Mouse (Mus musculus): ENCODE measurements around the gene Plac1. TPM values are rescaled to one million over a fixed set of nuclear protein-coding genes. Genes with fewer than 3 reads are reported as not detected.

Gene Plac1
- total RNA-seq, 2 experiments from 2014 or later, result 0.69 to 1.0 TPM

GRCm38 (mm10) chrX:53101165-53101564 is 138.7 kb downstream of the Plac1 start:
- no peak for DNase-seq

DNA sequence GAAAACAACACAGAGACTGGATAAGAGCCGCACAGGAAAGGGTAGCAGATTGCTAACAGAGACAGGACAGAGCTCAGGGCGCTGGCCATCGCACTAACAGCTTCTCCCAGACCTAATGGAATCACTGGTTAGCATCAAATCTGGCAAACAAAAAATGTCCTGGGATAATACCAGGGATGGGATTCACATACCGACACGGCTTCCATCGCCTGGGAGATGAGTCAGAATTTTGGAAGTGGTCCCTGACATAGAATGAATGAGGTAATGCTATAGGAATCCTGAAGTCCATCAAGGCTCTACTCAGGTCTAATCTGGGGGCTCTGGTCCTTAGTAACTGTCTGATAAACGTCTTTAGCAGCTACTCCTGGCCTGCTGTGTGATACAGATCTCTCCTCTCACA is 140.0 kb downstream of the Plac1 start:
- DNase-seq, result no peak

DNA sequence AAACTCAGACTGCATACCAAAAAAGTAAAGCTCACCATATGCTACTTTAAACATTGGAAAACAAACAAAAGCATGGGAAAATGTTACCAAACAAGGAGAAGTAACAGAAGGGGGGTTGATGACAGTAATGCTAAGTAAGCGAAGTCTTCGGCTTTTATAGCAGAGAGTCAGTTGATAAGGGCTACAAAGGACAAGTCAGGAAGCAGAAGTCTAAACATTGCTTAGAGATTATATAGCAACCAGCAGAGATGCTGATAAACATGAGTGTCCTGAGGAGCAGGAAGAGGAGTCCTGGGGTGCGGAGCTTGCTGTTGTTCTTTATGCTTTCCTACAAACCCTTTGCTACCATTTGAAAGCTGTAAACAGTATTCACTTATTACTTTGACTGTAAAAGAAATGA is 140.6 kb downstream of the Plac1 start:
- DNase-seq, result no peak

DNA sequence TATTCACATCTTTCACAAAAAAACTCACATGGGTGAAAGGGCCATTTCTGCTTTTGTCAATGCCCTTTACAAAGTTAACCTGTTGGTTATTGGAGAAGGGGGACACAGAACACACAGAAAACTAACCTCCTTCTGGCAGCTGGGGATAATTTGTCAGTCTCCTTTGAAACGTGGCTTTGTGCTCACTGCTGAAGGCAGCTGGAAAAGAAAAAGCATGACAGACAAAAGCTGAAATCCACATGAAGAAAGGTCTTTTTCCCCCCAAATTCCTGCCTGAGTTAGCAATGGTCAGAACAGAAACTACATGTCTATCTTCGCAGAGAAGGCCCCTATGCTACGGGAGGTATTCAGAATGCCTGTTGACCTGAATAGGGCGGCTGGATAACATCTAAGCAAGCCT is 141.6 kb downstream of the Plac1 start:
- DNase-seq, result no peak

- no peak for DNase-seq
These were observed 142.1 kb downstream of the Plac1 start for GRCm38 (mm10) chrX:53097786-53098185.

- no peak for DNase-seq
These were observed 146.5 kb downstream of the Plac1 start for GRCm38 (mm10) chrX:53093381-53093780.

DNA sequence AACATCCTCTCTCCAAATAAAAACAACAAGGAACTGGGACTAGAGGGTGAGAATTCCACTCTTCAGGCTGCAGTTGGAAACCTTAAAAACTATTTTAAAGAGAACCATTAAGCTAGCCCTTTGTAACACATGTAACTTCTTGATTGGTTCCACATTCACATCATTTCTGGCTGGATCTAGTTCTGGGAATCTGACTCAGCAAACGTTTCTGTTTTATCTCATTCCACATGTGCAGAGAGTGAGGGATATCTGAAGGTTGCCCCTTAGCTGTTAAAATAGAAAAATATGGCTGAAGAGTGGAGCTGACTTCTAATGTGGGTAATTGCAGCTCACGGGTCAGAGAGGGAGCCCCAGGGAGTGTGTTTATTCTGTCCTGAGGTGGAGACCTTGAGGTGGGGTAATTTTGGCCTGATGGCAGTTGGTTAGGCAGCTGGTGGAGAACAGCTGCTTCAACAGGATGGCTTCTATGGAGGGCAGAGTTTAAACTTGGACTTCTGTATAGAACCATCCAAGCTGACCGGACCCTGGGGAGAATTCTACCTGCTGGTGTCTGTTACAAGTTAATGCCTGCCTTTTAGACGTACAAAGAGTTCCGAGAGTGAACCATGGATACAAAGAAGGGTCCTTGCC is 151.1 kb downstream of the Plac1 start:
- no peak for DNase-seq

- DNase-seq, result no peak
These were observed 152.7 kb downstream of the Plac1 start for GRCm38 (mm10) chrX:53087202-53087601.

DNA sequence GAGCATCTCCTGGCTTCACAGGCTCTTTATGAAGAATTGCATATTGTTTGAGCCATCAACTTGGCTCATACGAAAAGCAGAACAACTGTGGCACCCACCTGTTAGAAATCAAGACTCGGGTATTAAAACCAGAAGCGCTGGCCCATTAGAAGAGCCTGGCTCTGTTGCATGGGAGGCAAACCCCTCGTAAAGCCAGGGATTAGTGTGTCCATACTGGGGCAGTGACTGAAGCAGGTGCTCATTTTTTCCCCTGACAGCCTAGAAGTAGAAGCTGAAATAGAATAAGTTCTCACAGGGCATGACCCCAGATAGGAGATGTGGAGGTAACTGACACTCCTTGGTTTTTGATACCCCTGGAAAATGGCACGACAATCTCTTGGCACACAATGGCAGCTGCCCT is 154.4 kb downstream of the Plac1 start:
- DNase-seq, result no peak

GRCm38 (mm10) chrX:53064406-53064805 is 175.5 kb downstream of the Plac1 start:
- DNase-seq, result no peak

DNA sequence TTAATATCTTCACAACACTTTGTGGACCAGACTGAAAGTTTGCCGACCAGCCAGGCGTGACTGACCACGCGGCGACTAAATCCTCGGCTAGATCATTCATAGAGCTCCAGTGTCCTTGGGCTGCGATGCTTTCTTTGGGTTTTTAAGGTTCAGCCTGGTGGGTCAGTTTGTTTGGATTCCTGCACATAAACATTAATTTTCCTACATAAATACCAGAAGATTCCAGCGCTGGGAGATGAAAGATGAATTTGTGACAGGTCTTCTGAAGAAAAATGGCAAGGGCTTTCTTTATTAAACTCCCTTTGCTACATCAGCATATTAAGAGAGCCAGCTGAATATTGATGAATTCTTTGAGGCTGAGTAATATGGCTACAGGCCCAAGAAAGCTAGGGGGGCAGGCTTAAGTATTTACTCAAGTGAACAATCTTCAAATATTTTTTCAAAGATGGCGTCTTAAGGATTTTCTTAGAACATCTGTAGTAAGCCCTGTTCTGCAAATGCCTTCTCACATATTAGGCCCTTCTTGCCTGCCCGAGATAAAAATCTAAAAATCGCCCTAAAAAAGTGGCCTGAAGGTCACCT is 180.4 kb downstream of the Plac1 start:
- peak; percentile 29 for DNase-seq

GRCm38 (mm10) chrX:53058459-53059280 is 181.2 kb downstream of the Plac1 start:
- DNase-seq, result peak; percentile 25

DNA sequence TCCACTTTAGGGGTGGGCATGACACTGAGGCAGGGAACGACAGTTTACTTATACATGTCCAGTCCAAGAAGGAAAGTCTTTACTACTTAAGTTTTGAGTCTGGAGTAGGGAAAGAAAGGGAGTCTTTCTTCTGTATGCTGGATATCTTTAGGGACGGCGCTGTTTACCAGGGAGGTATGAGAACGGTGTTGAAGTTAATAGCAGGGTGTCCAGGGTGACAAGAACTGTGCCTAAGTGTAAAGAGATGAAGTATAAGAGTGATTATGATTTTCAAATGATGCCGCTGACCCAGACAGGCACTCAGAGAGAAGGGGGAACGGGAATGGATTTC is 182.2 kb downstream of the Plac1 start:
- no peak for DNase-seq

DNA sequence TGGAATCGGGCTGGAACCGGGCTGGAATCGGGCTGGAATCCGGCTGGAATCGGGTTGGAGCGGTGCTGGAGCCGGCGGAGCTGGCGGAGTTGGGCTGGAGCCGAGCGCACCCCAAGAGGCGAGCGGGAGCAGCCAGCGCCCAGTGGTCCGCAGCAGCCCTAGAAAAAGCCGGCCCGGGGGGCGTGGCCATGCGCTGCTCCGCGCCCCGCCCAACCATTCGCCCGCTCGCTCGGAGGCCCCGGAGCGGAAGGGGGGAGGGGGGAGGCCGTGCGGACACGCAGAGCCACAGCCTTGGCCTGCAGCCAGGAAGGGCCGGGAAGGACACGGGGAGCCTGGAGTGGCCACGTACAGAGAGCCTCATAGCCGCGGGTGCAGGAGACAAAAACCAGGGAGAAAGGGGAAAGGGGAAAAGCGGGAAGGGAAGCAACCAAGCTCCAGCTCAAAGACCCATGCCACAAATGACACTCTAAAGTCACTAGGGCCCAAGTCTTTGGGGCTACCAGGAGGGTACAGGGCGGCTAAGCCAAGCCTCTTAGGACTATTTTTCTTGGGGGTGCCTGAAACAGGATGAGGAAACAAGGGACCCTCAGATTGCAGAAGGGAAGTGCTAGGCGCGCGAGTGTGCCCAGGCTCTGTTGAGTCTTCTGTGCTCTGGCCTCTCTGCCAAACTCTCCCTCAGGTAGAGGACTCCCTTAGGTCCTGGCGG is 182.7 kb downstream of the Plac1 start:
- DNase-seq, result peak; percentile 98

- DNase-seq, result peak; percentile 64
These were observed 183.3 kb downstream of the Plac1 start for GRCm38 (mm10) chrX:53056627-53057026.

DNA sequence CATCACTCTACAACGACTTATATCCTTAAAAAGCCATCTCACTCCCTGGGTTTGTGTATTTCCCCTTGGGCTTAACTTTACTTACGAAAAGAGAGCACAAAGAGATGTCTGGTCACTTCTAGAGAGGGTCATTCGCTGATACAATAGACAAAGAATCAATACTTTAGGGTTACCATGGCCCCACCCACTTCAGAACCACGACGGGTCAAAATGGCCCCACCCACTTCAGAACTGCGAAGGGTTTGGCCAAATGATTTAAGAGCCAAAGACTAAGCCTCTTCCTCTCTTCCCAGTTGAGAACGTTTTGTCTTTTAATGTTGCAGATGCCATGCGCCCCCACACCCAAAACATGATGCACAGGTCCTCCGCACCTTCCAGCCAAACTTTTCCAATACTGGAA is 184.1 kb downstream of the Plac1 start:
- DNase-seq, result peak; percentile 33

DNA sequence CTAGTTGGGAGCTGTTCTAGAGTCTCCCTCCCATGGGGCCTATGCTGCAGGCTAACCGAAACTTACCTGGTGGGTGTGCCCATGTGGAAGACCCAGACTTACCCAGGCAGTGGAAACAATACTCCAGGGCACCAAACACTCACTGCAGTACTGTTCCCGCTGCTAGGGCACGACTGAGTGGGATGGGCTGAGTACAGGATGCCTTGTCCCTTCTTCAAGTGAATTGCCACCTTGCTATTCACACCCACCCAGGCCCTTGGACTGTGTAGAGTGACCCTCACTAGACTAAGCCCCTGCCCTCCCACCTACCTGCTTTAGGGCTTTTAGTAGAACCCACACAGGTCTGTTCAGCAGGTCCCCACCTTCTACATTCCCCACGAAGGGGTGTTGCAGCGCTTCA is 186.0 kb downstream of the Plac1 start:
- DNase-seq, result no peak

DNA sequence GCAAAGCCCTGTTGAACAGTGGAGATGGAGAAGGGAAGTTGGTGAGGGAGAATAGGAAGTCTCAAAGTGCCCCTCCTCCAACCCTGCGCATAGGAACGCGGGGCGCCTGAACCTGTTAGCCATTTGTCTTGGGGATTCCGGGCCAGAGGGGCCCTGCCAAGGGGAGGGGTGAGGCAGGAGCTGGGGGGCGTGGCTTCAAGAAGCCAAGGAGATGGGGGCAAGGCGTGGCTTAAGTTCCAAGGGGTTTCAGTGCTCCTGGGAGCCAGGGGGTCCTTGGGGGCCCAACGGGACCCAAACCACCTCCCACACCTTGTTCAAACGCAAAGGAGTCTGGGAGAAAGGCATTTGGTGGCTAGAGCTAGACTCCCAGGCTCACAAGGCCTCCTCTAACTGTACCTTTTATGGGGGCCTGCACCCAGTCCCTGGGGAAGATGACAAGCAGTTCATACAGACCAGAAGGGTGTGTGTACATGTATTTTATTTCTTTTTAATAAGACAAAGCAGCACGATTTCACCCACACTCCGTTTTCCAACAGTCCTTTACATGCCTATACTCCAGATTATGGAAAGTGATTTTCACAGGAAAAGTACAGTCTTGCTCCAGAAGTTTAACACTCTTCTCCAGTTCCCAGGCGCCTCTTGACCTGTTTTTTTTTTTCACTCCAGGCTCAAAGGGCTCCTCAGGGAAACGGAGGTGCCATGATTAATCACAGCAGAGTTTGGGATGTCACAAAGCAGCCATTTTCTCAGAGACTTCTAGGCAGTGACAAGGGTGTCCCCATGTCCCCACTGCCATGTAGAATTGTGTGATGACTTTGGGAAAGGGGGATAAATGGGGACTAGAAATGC is 187.0 kb downstream of the Plac1 start:
- peak; percentile 78 for DNase-seq

DNA sequence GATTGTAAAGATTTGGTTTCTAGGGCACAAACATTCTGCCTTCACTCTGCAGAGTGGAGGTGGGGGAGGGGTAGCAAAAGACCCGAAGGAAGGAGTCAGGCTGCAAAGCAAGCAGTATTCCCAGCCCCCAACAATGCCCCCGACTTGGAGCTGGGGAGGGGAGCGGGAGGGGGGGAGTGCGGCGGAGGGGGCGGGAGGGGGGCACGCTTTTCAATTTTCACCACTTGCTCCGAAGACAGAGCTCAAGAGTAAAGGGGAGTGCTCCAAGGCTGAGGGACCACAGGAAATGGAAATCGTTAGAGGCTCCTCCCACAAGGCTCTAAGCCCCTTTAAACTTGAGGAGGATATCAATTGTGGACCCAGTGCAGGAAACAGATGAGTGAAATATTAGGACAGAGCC is 189.6 kb downstream of the Plac1 start:
- no peak for DNase-seq

GRCm38 (mm10) chrX:53049196-53049595 is 190.7 kb downstream of the Plac1 start:
- no peak for DNase-seq

DNA sequence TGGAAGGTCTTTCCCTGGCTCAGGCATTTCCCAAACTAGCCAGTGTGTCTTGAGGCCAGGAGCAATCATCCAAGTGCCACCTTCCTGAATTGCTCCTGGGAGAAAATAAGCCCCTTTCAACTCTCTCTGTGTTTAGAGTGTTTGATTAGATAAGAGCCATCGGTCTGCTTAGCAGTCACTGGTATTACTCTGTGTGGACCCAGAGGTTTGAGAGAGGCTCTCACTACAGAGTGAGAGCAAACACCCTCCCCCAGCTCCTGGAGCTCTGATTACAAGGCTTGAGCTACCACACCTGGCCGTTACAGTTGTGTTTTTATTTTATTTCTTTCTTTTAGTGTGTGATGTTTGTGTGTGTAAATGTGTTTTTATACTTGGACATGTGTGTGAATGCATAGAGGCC is 193.0 kb downstream of the Plac1 start:
- DNase-seq, result no peak

DNA sequence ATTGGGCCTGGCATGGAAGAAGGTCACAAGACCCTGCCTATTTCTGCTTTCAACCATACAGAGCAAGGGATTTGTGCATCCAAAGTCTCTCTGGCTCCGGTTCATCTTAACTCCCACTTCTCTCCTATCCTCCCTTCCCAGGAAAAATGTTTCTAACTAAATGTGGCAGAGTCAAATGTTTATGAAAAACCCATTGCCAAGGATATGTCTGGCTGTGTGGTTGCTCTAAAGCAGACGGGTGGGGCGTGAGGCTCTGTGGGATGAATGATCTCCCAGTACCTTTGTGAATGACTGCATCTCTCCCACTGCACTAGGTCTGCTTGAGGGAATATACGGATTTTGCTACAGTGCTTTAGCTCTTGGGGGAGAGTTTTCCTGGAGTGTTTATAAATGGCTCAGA is 193.9 kb downstream of the Plac1 start:
- no peak for DNase-seq
